Mouse (Mus musculus) limb, embryonic 11.5 days (tissue): ENCODE measurements around the gene Casz1. TPM values are rescaled to one million over a fixed set of nuclear protein-coding genes. Genes with fewer than 3 reads are reported as not detected.
A peak's percentile ranks its signal among the peaks of the same experiment; 100 is the strongest.

Source experiments
- ATAC-seq: fragments of 200-750 bp; cut with Nextera tagmentation; 2 replicates; pipeline ENCODE4 v1.8.0; 2017; ENCODE audit warnings: low read depth; ENCODE audit not compliant: insufficient number of reproducible peaks, low FRiP score, low TSS enrichment
- DNase-seq: peaks from one replicate; pipeline ENCODE4 v3.0.0-alpha.2; 2015; ENCODE audit warnings: low spot score
- H3K27ac ChIP-seq: fragments of 300-500 bp; sonication (generic); replicated peaks from 2 replicates; pipeline ENCODE4 v1.5.1; 2014; ENCODE audit warnings: low read depth, mild to moderate bottlenecking, low read length
- H3K27me3 ChIP-seq: fragments of 300-500 bp; sonication (generic); 2 replicates; pipeline ENCODE4 v1.6.1; 2014; ENCODE audit warnings: mild to moderate bottlenecking, low read length, mixed read lengths; ENCODE audit not compliant: control insufficient read depth, insufficient read depth
- H3K36me3 ChIP-seq: fragments of 300-500 bp; sonication (generic); 2 replicates; pipeline ENCODE4 v1.6.1; 2014; ENCODE audit warnings: mild to moderate bottlenecking, low read length, moderate library complexity, mixed read lengths; ENCODE audit not compliant: control insufficient read depth, insufficient read depth
- H3K4me1 ChIP-seq: fragments of 300-500 bp; sonication (generic); 2 replicates; pipeline ENCODE4 v1.6.1; 2014; ENCODE audit warnings: low read length, mixed read lengths; ENCODE audit not compliant: control insufficient read depth, insufficient read depth
- H3K4me2 ChIP-seq: fragments of 300-500 bp; sonication (generic); 2 replicates; pipeline ENCODE4 v1.6.1; 2014; ENCODE audit warnings: low read depth, mild to moderate bottlenecking, moderate library complexity; ENCODE audit not compliant: severe bottlenecking
- H3K4me3 ChIP-seq: fragments of 300-500 bp; sonication (generic); 2 replicates; pipeline ENCODE4 v1.5.1; 2014; ENCODE audit warnings: low read depth, low read length
- H3K9ac ChIP-seq: fragments of 300-500 bp; sonication (generic); 2 replicates; pipeline ENCODE4 v1.6.1; 2014; ENCODE audit warnings: mild to moderate bottlenecking, low read length
- H3K9me3 ChIP-seq: fragments of 300-500 bp; sonication (generic); 2 replicates; pipeline ENCODE4 v1.6.1; 2016; ENCODE audit warnings: low read length; ENCODE audit not compliant: control insufficient read depth
- WGBS: fragments of 180-500 bp; shearing (Covaris S2); extraction: QIAGEN DNeasy Blood & Tissue Kit; methylation state at CpG from one replicate; pipeline ENCODE4 v1.1.7; 2014; 5-methylcytosine and 5-hydroxymethylcytosine counted together
- polyA plus RNA-seq: library from polyadenylated mRNA; unstranded; fragments of >200 nt; fragmentation: Nextera tagmentation; extraction: Ambion mirVana; gene quantifications from 2 replicates; pipeline ENCODE4 v1.2.1, GENCODE M21; 2014

The Casz1 gene
- polyA plus RNA-seq, 1 experiment from 2014 or later, result 1.6 TPM

DNA sequence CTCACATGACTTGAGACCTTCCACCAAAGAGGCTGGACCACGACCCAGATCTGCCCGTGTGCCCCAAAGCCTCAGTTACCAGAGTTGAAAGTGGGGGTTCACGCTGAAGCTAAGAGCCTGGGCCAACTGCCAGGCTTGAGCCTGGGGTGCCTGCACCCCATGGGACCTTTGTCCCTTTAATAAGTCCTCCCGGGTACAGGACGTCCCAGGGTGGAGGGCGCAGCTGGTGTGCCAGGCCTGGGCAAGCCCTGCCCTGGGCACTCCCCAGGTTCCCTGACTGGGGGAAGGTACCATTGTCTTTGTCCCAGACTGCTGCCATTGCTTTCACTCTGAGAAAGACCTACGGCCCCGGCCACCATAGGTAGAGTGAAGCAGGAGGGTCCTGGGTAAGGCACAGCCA is 18.2 kb upstream of the Casz1 start:
- Histone ChIP-seq H3K9ac (no peak overlapping the region), H3K4me3 (no peak overlapping the region), H3K36me3 (no peaks in the 10 kb centered on the region), H3K27me3 (peaks cover 2% of the 10 kb centered on the region), H3K27ac (no peak overlapping the region), H3K9me3 (no peaks in the 10 kb centered on the region), H3K4me2 (no peak overlapping the region), H3K4me1 (no peaks in the 10 kb centered on the region)
- ATAC-seq (no peak), DNase-seq (no peak)
- 81% methylated on average over 8 of the region's 8 CpGs for WGBS

DNA sequence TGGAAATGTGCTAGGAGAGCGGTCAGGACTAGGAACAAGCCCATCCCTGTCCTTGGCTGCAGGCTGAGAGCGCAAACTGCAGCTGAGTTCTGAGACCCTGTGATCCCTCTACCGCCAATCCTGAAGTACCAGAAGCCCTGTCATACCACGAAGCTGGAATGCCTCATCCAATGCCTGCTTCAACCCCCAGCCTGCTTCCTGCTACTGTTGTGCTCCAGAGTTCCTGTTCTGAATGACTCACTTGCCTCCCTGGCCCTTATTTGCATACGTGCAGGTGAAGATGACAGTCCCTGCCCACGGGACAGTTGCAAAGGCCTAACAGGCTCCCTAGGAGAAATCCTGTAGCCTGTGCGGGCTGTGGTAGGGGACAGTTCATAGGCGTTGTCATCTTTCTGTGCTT is 13.3 kb upstream of the Casz1 start:
- Histone ChIP-seq H3K4me3 (no peak overlapping the region), H3K4me1 (peaks cover 6% of the 10 kb centered on the region; the same call in 1 of the 2 replicates), H3K9ac (no peak overlapping the region), H3K4me2 (no peak overlapping the region), H3K9me3 (no peaks in the 10 kb centered on the region), H3K27ac (no peak overlapping the region), H3K27me3 (peaks cover 2% of the 10 kb centered on the region), H3K36me3 (no peaks in the 10 kb centered on the region)
- 69% methylated on average over 8 of the region's 8 CpGs for WGBS
- ATAC-seq (no peak), DNase-seq (no peak)

DNA sequence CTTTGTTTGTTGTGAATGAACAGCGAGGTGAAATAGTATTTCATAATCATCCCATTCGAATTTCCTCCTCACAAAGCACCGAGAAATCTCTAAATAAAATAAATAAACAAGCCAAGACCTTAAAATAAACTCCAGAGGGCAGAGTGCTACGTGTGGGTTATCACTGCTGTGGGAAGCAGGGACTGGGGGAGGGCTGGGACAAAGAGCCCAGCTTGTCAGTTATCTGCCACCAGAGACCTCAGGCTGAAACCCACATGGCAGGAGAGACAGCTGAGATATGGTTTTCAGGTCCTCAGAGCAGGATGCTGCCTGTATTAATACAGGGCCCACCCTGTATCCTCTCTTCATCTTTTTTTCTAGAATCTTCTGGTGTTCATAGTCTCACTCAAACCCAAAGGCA is 9.2 kb upstream of the Casz1 start:
- WGBS, result 63% methylated on average over 4 of the region's 4 CpGs
- H3K9me3 ChIP-seq, result no peaks in the 10 kb centered on the region
- H3K27me3 ChIP-seq, result no peaks in the 10 kb centered on the region

DNA sequence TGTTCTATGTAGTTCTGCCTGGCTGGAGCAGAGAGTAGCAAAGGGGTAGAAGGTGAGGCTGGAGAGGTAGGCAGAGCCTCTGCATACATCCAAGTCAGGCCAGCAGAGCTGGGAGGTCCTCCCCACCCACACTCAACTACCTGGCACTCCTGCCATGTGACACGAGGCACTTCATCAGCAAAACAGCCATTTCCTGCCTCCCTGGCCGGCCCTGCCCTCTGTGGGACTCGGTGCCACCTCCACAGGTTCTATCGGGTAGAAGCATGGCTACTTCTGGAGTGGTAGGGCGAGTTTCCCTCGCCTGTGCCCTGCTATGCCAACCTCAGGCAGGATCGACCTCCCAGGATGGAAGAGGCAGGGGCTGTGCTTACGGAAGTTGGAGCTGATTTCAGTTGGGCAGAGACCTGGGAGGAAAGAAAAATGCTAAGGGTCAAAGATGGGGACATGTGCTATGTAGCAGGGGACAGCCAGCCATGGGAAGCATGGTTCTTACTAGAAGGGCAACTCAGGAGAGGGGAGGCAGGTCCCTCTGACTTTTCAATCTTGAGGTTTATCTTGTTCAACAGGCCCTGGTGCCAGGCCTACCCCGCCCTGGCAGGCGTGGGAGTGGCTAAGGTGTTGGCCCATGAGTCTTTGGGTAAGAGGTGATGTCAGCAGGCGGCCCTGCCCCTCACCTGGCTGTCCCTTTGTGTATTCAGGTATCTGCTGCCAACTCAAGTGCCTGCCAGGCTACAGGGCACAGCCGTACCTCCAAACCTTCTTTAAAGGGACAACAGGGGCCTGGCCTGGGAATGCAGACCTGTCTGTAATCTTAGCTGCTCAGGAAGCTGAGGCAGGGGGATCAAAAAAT is 6.5 kb upstream of the Casz1 start:
- Histone ChIP-seq H3K9me3 (no peaks in the 10 kb centered on the region), H3K4me2 (no peak overlapping the region), H3K9ac (no peak overlapping the region), H3K36me3 (no peaks in the 10 kb centered on the region), H3K4me3 (no peak overlapping the region), H3K27me3 (no peaks in the 10 kb centered on the region), H3K27ac (no peak overlapping the region), H3K4me1 (peaks cover 6% of the 10 kb centered on the region; the same call in 1 of the 2 replicates)
- 78% methylated on average over 12 of the region's 12 CpGs for WGBS
- ATAC-seq, result no peak
- no peak for DNase-seq

More for the DNA sequence above, 9.2 kb upstream of the Casz1 start:
- Histone ChIP-seq H3K36me3 (no peaks in the 10 kb centered on the region), H3K9ac (no peak overlapping the region), H3K4me3 (no peak overlapping the region), H3K4me1 (peaks cover 6% of the 10 kb centered on the region; the same call in 1 of the 2 replicates), H3K4me2 (no peak overlapping the region), H3K27ac (no peak overlapping the region)
- no peak for DNase-seq
- ATAC-seq, result no peak

DNA sequence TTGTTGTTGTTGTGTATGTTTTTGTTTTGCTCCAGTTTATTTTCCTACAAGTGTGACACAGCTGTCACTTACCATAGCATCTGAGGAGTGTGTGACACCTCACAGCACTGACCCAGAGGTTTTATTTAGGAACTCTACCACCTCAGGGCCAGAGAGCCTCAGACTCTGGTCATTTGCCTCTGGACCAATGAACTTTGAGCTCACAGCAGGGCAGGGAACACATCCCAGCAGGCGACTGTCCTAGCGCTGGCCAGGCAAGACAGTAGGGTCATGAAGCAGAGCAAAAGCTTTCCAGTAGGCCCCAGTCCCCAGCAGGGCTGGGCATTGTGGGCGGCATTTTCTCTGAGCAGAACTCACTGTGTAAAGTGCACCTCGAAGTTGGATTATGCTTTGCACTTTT is 1.2 kb upstream of the Casz1 start:
- no peak for DNase-seq
- Histone ChIP-seq H3K36me3 (no peaks in the 10 kb centered on the region), H3K9me3 (no peaks in the 10 kb centered on the region), H3K4me3 (no peak overlapping the region), H3K4me2 (no peak overlapping the region), H3K27ac (no peak overlapping the region), H3K4me1 (peaks cover 25% of the 10 kb centered on the region), H3K9ac (no peak overlapping the region), H3K27me3 (peaks cover 26% of the 10 kb centered on the region)
- 13% methylated on average over 4 of the region's 4 CpGs for WGBS
- no peak for ATAC-seq

DNA sequence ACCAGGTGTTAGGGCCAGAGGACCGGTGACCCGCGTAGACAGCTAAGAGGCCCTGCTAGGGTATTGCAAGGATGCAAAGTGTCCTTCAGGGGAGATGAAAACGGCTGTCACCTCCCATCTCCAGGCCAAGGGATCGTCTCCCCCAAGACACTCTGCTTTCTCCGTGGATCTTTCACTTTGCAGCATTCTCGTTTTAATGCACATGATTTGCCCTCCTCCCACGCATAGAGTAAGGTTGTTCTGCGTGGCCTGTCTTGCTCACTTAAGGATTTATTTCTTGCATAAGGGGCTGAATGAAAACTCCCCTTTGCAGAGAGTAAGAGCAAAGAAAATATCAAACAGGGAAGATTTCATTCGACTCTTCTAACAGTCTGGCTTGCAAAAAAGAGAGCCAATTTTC is 593 bp upstream of the Casz1 start:
- DNase-seq, result no peak
- peak overlapping the region; percentile 100 for H3K4me2 ChIP-seq
- peaks cover 25% of the 10 kb centered on the region for H3K4me1 ChIP-seq
- 1% methylated on average over 10 of the region's 10 CpGs for WGBS
- no peaks in the 10 kb centered on the region for H3K9me3 ChIP-seq
- H3K36me3 ChIP-seq, result no peaks in the 10 kb centered on the region
- H3K9ac ChIP-seq, result no peak overlapping the region
- no peak overlapping the region for H3K27ac ChIP-seq
- peak overlapping the region; percentile 61 for H3K4me3 ChIP-seq
- peaks cover 30% of the 10 kb centered on the region for H3K27me3 ChIP-seq
- no peak for ATAC-seq

DNA sequence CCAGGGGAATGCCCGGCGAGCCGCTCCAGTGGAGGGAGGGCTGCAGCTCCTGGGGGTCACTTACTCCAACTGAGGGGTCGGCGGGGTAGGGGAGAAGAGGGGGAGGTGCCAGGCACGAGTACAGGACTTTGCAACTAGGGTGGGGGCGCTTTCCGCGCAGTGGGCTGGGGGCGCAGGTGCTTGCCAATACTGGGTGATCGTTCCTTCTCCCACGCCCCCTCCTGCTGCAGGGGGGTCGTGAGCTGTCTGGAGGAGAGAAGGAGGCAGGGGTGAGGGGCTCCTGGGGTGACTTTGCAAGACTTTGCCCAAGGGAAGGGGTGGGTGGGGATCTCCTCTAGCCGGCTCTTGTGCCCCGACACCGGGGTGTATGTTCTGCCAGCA is 541 bp downstream of the Casz1 start:
- peak overlapping the region; percentile 100 for H3K4me2 ChIP-seq
- H3K9me3 ChIP-seq, result no peaks in the 10 kb centered on the region
- peak overlapping the region; percentile 61 for H3K4me3 ChIP-seq
- H3K27ac ChIP-seq, result no peak overlapping the region
- H3K27me3 ChIP-seq, result peaks cover 32% of the 10 kb centered on the region
- H3K36me3 ChIP-seq, result no peaks in the 10 kb centered on the region
- peak; percentile 35 for ATAC-seq
- WGBS, result 0% methylated on average over 16 of the region's 16 CpGs
- peaks cover 31% of the 10 kb centered on the region for H3K4me1 ChIP-seq
- peak overlapping the region; percentile 50 for H3K9ac ChIP-seq
- peak; percentile 43 for DNase-seq

DNA sequence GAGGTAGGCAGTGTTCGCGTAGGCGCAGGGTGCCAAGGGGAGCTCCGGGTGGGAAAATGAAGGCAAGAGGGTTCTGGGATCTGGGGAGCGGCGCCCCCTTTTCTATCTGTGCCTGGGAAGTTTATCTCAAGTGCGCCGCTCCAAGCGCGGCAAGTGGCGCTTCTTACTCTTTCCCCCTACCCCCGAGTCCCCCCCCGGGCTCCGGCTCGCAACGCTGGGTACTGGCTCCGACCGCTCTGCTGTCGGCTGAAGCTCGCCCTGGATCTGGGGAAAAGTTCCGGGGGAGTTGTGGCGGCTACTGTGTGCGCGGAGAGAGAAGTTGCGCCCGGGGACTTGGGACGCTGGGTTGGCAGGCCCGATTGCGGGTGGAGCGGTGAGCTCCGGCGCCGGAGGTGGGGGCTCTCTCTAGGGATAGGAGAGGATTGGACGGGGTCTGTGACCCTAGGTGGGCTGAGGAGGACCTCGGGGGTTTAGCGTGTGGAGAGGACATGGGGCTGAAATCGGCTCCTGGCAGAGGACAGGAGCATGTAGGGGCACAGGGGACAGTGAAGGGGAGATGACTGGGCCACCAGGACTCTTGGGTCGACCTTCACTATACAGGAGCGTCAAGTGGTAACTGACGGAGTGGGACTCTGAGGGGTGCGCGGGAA is 1.1 kb downstream of the Casz1 start:
- Histone ChIP-seq H3K27me3 (peaks cover 32% of the 10 kb centered on the region), H3K36me3 (no peaks in the 10 kb centered on the region)
- DNase-seq, result peak; percentile 52

More for the DNA sequence above, 1.1 kb downstream of the Casz1 start:
- Histone ChIP-seq H3K4me1 (peaks cover 32% of the 10 kb centered on the region), H3K4me2 (peak overlapping the region; percentile 100), H3K4me3 (peak overlapping the region; percentile 61), H3K9ac (peak overlapping the region; percentile 43), H3K27ac (no peak overlapping the region), H3K9me3 (no peaks in the 10 kb centered on the region)
- ATAC-seq, result no peak
- under 1% methylated on average over 41 of the region's 42 CpGs for whole genome bisulfite sequencing
